Mouse (Mus musculus) lung, embryonic 16.5 days (tissue): Measurements from ENCODE around the gene D230025D16Rik. TPM values are rescaled to one million over a fixed set of nuclear protein-coding genes. Genes with fewer than 3 reads are reported as not detected.

Experiments
- polyA plus RNA-seq: library from polyadenylated mRNA; unstranded; fragments of >200 nt; fragmentation: Nextera tagmentation; extraction: Ambion mirVana; gene quantifications from 2 replicates; pipeline ENCODE4 v1.2.1, GENCODE M21; 2015

The D230025D16Rik gene
- polyA plus RNA-seq, 1 experiment from 2014 or later: 48.8 TPM

Other genes starting within 250 kb of the D230025D16Rik start
- gene Ces2h, start 224.3 kb upstream of the D230025D16Rik start, polyA plus RNA-seq: not detected in 2 replicates
- gene Ces3a, start 176.5 kb upstream of the D230025D16Rik start, polyA plus RNA-seq: not detected in 2 replicates
- gene Ces3b, start 141.4 kb upstream of the D230025D16Rik start, polyA plus RNA-seq: not detected in 2 replicates
- not detected in 2 replicates for gene Ces4a, start 93.3 kb upstream of the D230025D16Rik start, polyA plus RNA-seq
- gene Cbfb, start 54.5 kb upstream of the D230025D16Rik start, polyA plus RNA-seq: 51.4 and 55.5 TPM in 2 replicates
- 22.3 and 24.7 TPM in 2 replicates for gene B3gnt9, start 30.0 kb downstream of the D230025D16Rik start, polyA plus RNA-seq
- 31.5 and 34.2 TPM in 2 replicates for gene Tradd, start 39.5 kb downstream of the D230025D16Rik start, polyA plus RNA-seq
- 4.9 and 6.6 TPM in 2 replicates for gene Fbxl8, start 39.5 kb downstream of the D230025D16Rik start, polyA plus RNA-seq
- 0.39 and 0.65 TPM in 2 replicates for gene Hsf4, start 44.7 kb downstream of the D230025D16Rik start, polyA plus RNA-seq
- 2.0 and 2.1 TPM in 2 replicates for gene Nol3, start 51.0 kb downstream of the D230025D16Rik start, polyA plus RNA-seq
- gene 4931428F04Rik, start 64.7 kb downstream of the D230025D16Rik start, polyA plus RNA-seq: 8.3 and 9.5 TPM in 2 replicates
- gene Exoc3l, start 71.0 kb downstream of the D230025D16Rik start, polyA plus RNA-seq: 34.4 and 35.5 TPM in 2 replicates
- gene E2f4, start 72.5 kb downstream of the D230025D16Rik start, polyA plus RNA-seq: 69.1 and 76.2 TPM in 2 replicates
- gene Elmo3, start 80.5 kb downstream of the D230025D16Rik start, polyA plus RNA-seq: 14.8 and 15.6 TPM in 2 replicates
- 2.1 and 2.6 TPM in 2 replicates for gene Lrrc29, start 101.1 kb downstream of the D230025D16Rik start, polyA plus RNA-seq
- gene Tmem208, start 101.2 kb downstream of the D230025D16Rik start, polyA plus RNA-seq: 115 and 125 TPM in 2 replicates
- 12.7 and 15.8 TPM in 2 replicates for gene Fhod1, start 122.8 kb downstream of the D230025D16Rik start, polyA plus RNA-seq
- gene Slc9a5, start 123.7 kb downstream of the D230025D16Rik start, polyA plus RNA-seq: 5.5 and 6.3 TPM in 2 replicates
- gene Plekhg4, start 148.1 kb downstream of the D230025D16Rik start, polyA plus RNA-seq: 1.1 and 1.5 TPM in 2 replicates
- gene Kctd19, start 188.4 kb downstream of the D230025D16Rik start, polyA plus RNA-seq: 0.13 and 0.36 TPM in 2 replicates
- 1.5 and 1.6 TPM in 2 replicates for gene Lrrc36, start 188.4 kb downstream of the D230025D16Rik start, polyA plus RNA-seq
- 83.3 and 110 TPM in 2 replicates for gene Tppp3, start 246.4 kb downstream of the D230025D16Rik start, polyA plus RNA-seq